Mouse (Mus musculus) liver, embryonic 11.5 days (tissue): ENCODE measurements at regions not wholly inside any gene's neighbourhood (a gene's known extent, or its start where the extent isn't known, plus 50 kb on each side); places are given as distances from the start of the nearest gene placed in this dataset.

ENCODE experiments used
- ATAC-seq: fragments of 200-750 bp; cut with Nextera tagmentation; replicated peaks from 2 replicates; pipeline ENCODE4 v1.8.0; 2017; ENCODE audit warnings: moderate number of reproducible peaks, mild to moderate bottlenecking, moderate TSS enrichment, moderate library complexity; ENCODE audit not compliant: low FRiP score
- DNase-seq: peaks from one replicate; pipeline ENCODE4 v3.0.0-alpha.2; 2017; ENCODE audit warnings: low spot score
- H3K27ac ChIP-seq: fragments of 300-500 bp; sonication (generic); 2 replicates; pipeline ENCODE4 v1.5.1; 2014; ENCODE audit warnings: mild to moderate bottlenecking, low read depth, low read length, control low read depth
- H3K27me3 ChIP-seq: fragments of 300-500 bp; sonication (generic); replicated peaks from 2 replicates; pipeline ENCODE4 v1.6.1; 2014; ENCODE audit warnings: low read length, mixed read lengths; ENCODE audit not compliant: control insufficient read depth, insufficient read depth
- H3K36me3 ChIP-seq: fragments of 300-500 bp; sonication (generic); 2 replicates; pipeline ENCODE4 v1.6.1; 2014; ENCODE audit warnings: mild to moderate bottlenecking, low read length, moderate library complexity, mixed read lengths; ENCODE audit not compliant: control insufficient read depth, insufficient read depth
- H3K4me1 ChIP-seq: fragments of 300-500 bp; sonication (generic); replicated peaks from 2 replicates; pipeline ENCODE4 v1.6.1; 2014; ENCODE audit warnings: low read length, mixed read lengths; ENCODE audit not compliant: control insufficient read depth, insufficient read depth
- H3K4me2 ChIP-seq: fragments of 300-500 bp; sonication (generic); 2 replicates; pipeline ENCODE4 v1.6.1; 2014; ENCODE audit warnings: mild to moderate bottlenecking, control low read depth, moderate library complexity
- H3K4me3 ChIP-seq: fragments of 300-500 bp; sonication (generic); 2 replicates; pipeline ENCODE4 v1.5.1; 2014; ENCODE audit warnings: low read depth, low read length, control low read depth
- H3K9ac ChIP-seq: fragments of 300-500 bp; sonication (generic); 2 replicates; pipeline ENCODE4 v1.6.1; 2014; ENCODE audit warnings: low read depth, low read length, control low read depth
- H3K9me3 ChIP-seq: fragments of 300-500 bp; sonication (generic); 2 replicates; pipeline ENCODE4 v1.6.1; 2016; ENCODE audit warnings: low read length, inconsistent platforms, mixed read lengths; ENCODE audit not compliant: control insufficient read depth
- WGBS: fragments of 180-500 bp; shearing (Covaris S2); extraction: QIAGEN DNeasy Blood & Tissue Kit; methylation state at CpG from one replicate; pipeline ENCODE4 v1.1.7; 2014; 5-methylcytosine and 5-hydroxymethylcytosine counted together

DNA sequence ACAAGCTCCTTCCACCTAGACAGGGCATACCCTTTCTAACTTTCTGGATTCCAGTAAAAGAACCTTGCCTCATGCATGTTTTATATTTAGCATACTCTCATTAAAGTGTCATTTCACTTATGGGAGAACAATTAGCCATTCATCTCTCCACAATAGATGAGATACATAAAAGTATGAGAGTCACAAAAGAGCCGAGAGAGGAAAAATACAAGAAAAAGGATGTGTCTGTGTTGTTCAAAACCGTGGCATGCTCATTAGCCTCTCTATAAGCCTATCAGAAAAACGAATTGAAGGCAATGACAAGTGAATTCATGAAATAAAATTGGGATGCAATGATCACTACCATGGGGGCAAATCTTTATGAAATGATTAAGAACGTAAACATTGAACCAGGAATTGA lies 299.9 kb upstream of the Nbea start:
- DNase-seq: no peak
- Histone ChIP-seq H3K4me2 (no peak overlapping the region), H3K36me3 (no peaks in the 10 kb centered on the region), H3K4me1 (no peaks in the 10 kb centered on the region), H3K27ac (no peak overlapping the region), H3K27me3 (no peaks in the 10 kb centered on the region), H3K4me3 (no peak overlapping the region), H3K9ac (no peak overlapping the region), H3K9me3 (no peaks in the 10 kb centered on the region)
- WGBS: 72% methylated on average over 4 of the region's 4 CpGs
- no peak for ATAC-seq

DNA sequence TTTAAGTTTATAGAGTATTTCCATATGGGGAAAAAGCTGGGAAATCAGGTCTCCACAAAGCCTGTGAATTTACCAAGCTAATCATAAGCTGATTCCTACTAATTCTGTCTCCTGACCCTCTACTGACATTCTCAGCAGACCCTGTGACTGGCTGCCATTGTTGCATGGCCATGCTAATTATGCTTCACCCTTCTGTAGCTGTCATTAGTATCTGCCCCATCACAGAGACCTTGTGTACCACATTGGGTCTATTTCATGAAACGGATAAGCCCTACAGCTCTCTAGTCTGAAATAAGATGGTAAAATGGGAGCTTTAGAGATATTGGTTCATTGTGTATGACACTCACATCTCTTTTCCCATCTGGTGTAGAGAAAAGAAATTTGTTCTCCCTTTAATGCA lies 296.0 kb upstream of the Nbea start:
- Histone ChIP-seq H3K9ac (no peak overlapping the region), H3K4me2 (no peak overlapping the region), H3K4me3 (no peak overlapping the region), H3K27me3 (no peaks in the 10 kb centered on the region), H3K9me3 (no peaks in the 10 kb centered on the region), H3K36me3 (no peaks in the 10 kb centered on the region), H3K27ac (no peak overlapping the region), H3K4me1 (no peaks in the 10 kb centered on the region)
- ATAC-seq: no peak
- WGBS: 87% methylated on average over 1 of the region's 1 CpGs
- no peak for DNase-seq

GRCm38 (mm10) chr3:56478544-56479140 lies 295.1 kb upstream of the Nbea start:
- Histone ChIP-seq H3K36me3 (no peaks in the 10 kb centered on the region), H3K27me3 (no peaks in the 10 kb centered on the region), H3K9ac (no peak overlapping the region), H3K9me3 (no peaks in the 10 kb centered on the region), H3K4me1 (no peaks in the 10 kb centered on the region), H3K4me2 (no peak overlapping the region), H3K27ac (no peak overlapping the region), H3K4me3 (no peak overlapping the region)
- WGBS: 80% methylated on average over 6 of the region's 6 CpGs
- DNase-seq: no peak
- no peak for ATAC-seq

DNA sequence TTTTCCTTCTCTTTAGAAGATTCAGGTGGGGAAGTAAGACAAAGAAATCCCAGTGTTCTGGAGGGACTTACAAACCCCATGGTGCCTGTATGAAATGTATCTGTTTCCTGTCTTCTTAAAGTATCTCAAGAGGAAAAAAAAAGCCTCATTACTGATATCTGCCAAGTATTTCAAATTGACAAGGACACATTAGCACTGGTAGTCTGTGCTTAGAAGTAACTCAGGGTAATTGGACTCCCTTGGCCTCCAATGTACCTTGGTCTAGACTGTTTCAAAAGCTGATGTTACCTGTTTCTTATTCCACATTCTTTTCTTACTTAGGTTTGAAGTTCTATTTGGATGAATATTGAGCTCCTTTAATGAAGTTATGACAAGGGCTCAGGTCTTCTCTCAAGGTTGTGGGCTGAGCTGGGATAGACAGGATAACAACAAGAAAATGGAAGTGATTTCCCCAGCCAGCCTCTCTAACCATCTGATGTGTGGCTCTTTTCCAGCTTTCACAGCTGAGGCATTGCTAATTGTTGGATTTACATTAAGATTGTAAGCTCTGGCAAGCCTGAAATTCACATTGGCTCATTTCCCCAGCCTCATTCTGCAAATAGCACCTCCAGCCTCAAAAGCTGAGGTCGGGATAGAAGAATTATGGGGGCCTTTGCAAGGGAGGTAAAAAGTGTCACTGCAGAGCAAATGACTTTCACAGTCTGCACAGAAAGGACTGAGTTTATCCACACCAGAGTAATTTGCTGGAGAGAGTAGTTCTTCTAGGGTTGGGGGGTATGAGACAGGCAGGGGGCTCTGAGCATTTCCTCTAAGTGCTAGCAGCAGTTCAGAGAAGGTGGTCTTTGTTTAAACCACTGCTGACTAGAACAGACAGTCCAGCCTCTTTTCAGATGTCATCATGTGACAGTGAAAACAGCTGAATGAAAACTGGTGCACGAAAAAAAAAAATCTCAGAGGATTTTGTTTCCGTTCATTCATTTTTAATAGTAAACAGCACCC lies 292.3 kb upstream of the Nbea start:
- ATAC-seq (no peak), DNase-seq (no peak)
- Histone ChIP-seq H3K4me1 (no peaks in the 10 kb centered on the region), H3K27ac (no peak overlapping the region), H3K36me3 (no peaks in the 10 kb centered on the region), H3K4me2 (no peak overlapping the region), H3K9me3 (no peaks in the 10 kb centered on the region), H3K4me3 (no peak overlapping the region), H3K27me3 (no peaks in the 10 kb centered on the region), H3K9ac (no peak overlapping the region)
- WGBS: 64% methylated on average over 3 of the region's 3 CpGs

DNA sequence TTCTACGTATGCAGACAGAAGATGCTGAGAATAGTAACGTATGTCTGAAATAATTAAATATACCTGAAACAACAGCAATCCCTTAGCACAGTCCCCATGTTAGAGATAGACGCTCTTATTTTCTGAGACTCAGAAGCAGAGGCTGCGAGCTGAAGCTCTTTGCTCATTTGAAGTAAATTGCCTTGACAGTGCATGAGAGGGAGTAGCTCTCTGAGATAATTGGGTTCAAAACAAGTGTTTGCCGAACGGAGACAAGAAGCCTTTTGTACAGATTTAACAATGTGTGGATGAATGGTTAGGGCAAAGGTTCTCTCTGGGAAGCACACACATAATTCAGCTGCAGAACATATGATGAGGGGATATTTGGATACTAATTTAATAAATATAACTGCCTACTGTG lies 289.1 kb upstream of the Nbea start:
- DNase-seq (no peak), ATAC-seq (no peak)
- no peaks in the 10 kb centered on the region for H3K9me3 ChIP-seq
- no peaks in the 10 kb centered on the region for H3K27me3 ChIP-seq
- WGBS: 76% methylated on average over 6 of the region's 6 CpGs
- H3K36me3 ChIP-seq: no peaks in the 10 kb centered on the region
- no peak overlapping the region for H3K4me2 ChIP-seq
- H3K27ac ChIP-seq: no peak overlapping the region
- H3K4me1 ChIP-seq: no peaks in the 10 kb centered on the region
- H3K4me3 ChIP-seq: no peak overlapping the region
- no peak overlapping the region for H3K9ac ChIP-seq

- ATAC-seq (no peak), DNase-seq (no peak)
- H3K9me3 ChIP-seq: no peaks in the 10 kb centered on the region
- no peak overlapping the region for H3K4me2 ChIP-seq
- H3K9ac ChIP-seq: no peak overlapping the region
- no peaks in the 10 kb centered on the region for H3K36me3 ChIP-seq
- H3K27ac ChIP-seq: no peak overlapping the region
- no peaks in the 10 kb centered on the region for H3K27me3 ChIP-seq
- H3K4me1 ChIP-seq: no peaks in the 10 kb centered on the region
- no peak overlapping the region for H3K4me3 ChIP-seq
- 72% methylated on average over 5 of the region's 5 CpGs for WGBS
These were observed 288.3 kb upstream of the Nbea start for GRCm38 (mm10) chr3:56471823-56472222.

GRCm38 (mm10) chr3:56471185-56471584 lies 287.7 kb upstream of the Nbea start:
- 47% methylated on average over 1 of the region's 1 CpGs for WGBS
- Histone ChIP-seq H3K4me3 (no peak overlapping the region), H3K27me3 (no peaks in the 10 kb centered on the region), H3K27ac (no peak overlapping the region), H3K4me2 (no peak overlapping the region), H3K9ac (no peak overlapping the region), H3K9me3 (no peaks in the 10 kb centered on the region), H3K36me3 (no peaks in the 10 kb centered on the region), H3K4me1 (no peaks in the 10 kb centered on the region)
- no peak for DNase-seq
- no peak for ATAC-seq

DNA sequence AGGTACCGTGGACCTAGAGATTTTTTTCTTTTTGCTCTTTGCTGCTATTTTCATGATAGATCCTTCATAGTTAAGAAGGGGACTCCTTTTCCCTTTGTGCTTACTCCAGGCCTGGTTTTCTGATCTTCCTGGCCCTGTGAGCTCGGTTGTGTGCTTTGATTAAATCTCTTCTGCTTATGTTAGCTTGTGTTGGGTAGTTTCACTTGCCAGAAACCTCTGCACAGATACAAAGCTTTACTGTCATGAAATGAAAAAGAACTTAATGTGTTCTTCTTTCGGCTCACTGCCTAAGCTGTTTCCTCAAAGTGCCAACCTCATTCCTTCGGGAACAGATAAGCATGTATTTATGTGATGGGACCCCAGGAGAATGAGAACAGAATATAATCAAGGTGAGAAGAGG lies 274.1 kb upstream of the Nbea start:
- Histone ChIP-seq H3K4me2 (no peak overlapping the region), H3K4me3 (no peak overlapping the region), H3K36me3 (no peaks in the 10 kb centered on the region), H3K9me3 (no peaks in the 10 kb centered on the region), H3K9ac (no peak overlapping the region), H3K27ac (no peak overlapping the region), H3K4me1 (no peaks in the 10 kb centered on the region), H3K27me3 (no peaks in the 10 kb centered on the region)
- DNase-seq (no peak), ATAC-seq (no peak)
- 59% methylated on average over 4 of the region's 4 CpGs for WGBS

- Histone ChIP-seq H3K4me1 (no peaks in the 10 kb centered on the region), H3K9ac (no peak overlapping the region), H3K9me3 (no peaks in the 10 kb centered on the region), H3K4me3 (no peak overlapping the region), H3K27me3 (no peaks in the 10 kb centered on the region), H3K4me2 (no peak overlapping the region), H3K36me3 (no peaks in the 10 kb centered on the region), H3K27ac (no peak overlapping the region)
- ATAC-seq (no peak), DNase-seq (no peak)
- WGBS: 75% methylated on average over 6 of the region's 6 CpGs
These were observed 272.8 kb upstream of the Nbea start for GRCm38 (mm10) chr3:56456317-56456716.
